In genomic region chr14:120755389-120755788, GRCm38 (mm10) we compare ENCODE assay signal across 24 mouse cellular contexts.
DNase-seq lines count a peak whose midpoint lies in the region; ATAC-seq and TF ChIP-seq lines count a peak whose summit lies in the region.
"Had no signal": no experiment of that assay in that cellular context is flagged by ENCODE, and none has a peak within 500 bp of the region (broad histone marks: within the 10 kb centered on the region; RNA-seq: fewer than 3 reads in every experiment).

No protein-coding gene starts in this region.

- no peak overlapping the region for H3K9ac ChIP-seq in heart, embryonic 12.5 days
- no peak overlapping the region for H3K9ac ChIP-seq in heart, embryonic 16.5 days (ENCODE audit: low read length)
- no peak overlapping the region for H3K9ac ChIP-seq in lung, embryonic 15.5 days
- H3K9ac ChIP-seq in kidney, embryonic 15.5 days, result no peak overlapping the region
- H3K9ac ChIP-seq: midbrain, embryonic 15.5 days; neural tube, embryonic 15.5 days had no signal

- H3K27me3 ChIP-seq in heart, embryonic 12.5 days (replicated peaks), result no peaks in the 10 kb centered on the region
- H3K27me3 ChIP-seq in heart, embryonic 16.5 days (ENCODE audit: control insufficient read depth, insufficient read depth, low read length), result no peaks in the 10 kb centered on the region
- no peaks in the 10 kb centered on the region for H3K27me3 ChIP-seq in lung, embryonic 15.5 days
- no peaks in the 10 kb centered on the region for H3K27me3 ChIP-seq in kidney, embryonic 15.5 days
- H3K27me3 ChIP-seq: midbrain, embryonic 15.5 days; neural tube, embryonic 15.5 days had no signal

- ATAC-seq in heart, embryonic 12.5 days (ENCODE audit: insufficient number of reproducible peaks, low FRiP score), result 0 out of 2 replicates have a peak, but pooled peaks have one; percentile 48
- no peak for ATAC-seq in heart, embryonic 16.5 days (replicated peaks; ENCODE audit: extremely low read depth, insufficient read depth, low FRiP score)
- ATAC-seq in lung, embryonic 15.5 days (ENCODE audit: borderline replicate concordance, extremely low read depth, low FRiP score, low TSS enrichment), result peak; percentile 53; the same call in 1 of the 2 replicates
- no peak for ATAC-seq in kidney, embryonic 15.5 days (replicated peaks; ENCODE audit: low FRiP score)
- ATAC-seq: hindbrain, embryonic 16.5 days; midbrain, embryonic 15.5 days had no signal

- no peak overlapping the region for H3K27ac ChIP-seq in heart, embryonic 12.5 days (ENCODE audit: poor library complexity, severe bottlenecking)
- H3K27ac ChIP-seq in heart, embryonic 16.5 days (ENCODE audit: low read length), result no peak overlapping the region
- no peak overlapping the region for H3K27ac ChIP-seq in lung, embryonic 15.5 days
- peak overlapping the region; percentile 32 for H3K27ac ChIP-seq in olfactory bulb, adult 2 months (ENCODE audit: insufficient read depth, low read depth, low read length)
- H3K27ac ChIP-seq in kidney, embryonic 15.5 days, result no peak overlapping the region
- H3K27ac ChIP-seq: heart, adult 2 months; left cerebral cortex, adult 2 months; midbrain, embryonic 15.5 days; neural tube, embryonic 15.5 days had no signal

- H3K9me3 ChIP-seq in heart, embryonic 12.5 days (replicated peaks), result no peaks in the 10 kb centered on the region
- no peaks in the 10 kb centered on the region for H3K9me3 ChIP-seq in heart, embryonic 16.5 days (replicated peaks; ENCODE audit: control insufficient read depth, low read length)
- H3K9me3 ChIP-seq in lung, embryonic 15.5 days, result no peaks in the 10 kb centered on the region
- H3K9me3 ChIP-seq in kidney, embryonic 15.5 days (replicated peaks), result no peaks in the 10 kb centered on the region
- H3K9me3 ChIP-seq: midbrain, embryonic 15.5 days; neural tube, embryonic 15.5 days had no signal

- H3K36me3 ChIP-seq in heart, embryonic 12.5 days, result no peaks in the 10 kb centered on the region
- no peaks in the 10 kb centered on the region for H3K36me3 ChIP-seq in heart, embryonic 16.5 days (ENCODE audit: control insufficient read depth, insufficient read depth)
- no peaks in the 10 kb centered on the region for H3K36me3 ChIP-seq in lung, embryonic 15.5 days
- H3K36me3 ChIP-seq in kidney, embryonic 15.5 days, result no peaks in the 10 kb centered on the region
- H3K36me3 ChIP-seq: midbrain, embryonic 15.5 days; neural tube, embryonic 15.5 days had no signal

- H3K4me3 ChIP-seq in heart, embryonic 12.5 days, result no peak overlapping the region
- H3K4me3 ChIP-seq in heart, embryonic 16.5 days (ENCODE audit: low read length), result no peak overlapping the region
- H3K4me3 ChIP-seq in lung, embryonic 15.5 days, result no peak overlapping the region
- no peak overlapping the region for H3K4me3 ChIP-seq in olfactory bulb, adult 2 months (ENCODE audit: insufficient read depth, low read depth, low read length)
- H3K4me3 ChIP-seq in kidney, embryonic 15.5 days (replicated peaks), result no peak overlapping the region
- H3K4me3 ChIP-seq: heart, adult 2 months; left cerebral cortex, adult 2 months; megakaryocyte, embryonic 14.5 days; midbrain, embryonic 15.5 days; neural tube, embryonic 15.5 days had no signal

- DNase-seq in heart, postnatal 14 days, result no peak
- no peak for DNase-seq in left cerebral cortex, adult 11 months (ENCODE audit: low spot score)
- DNase-seq: adrenal gland, adult 8-10 months; cerebellum, postnatal 25 days; embryo, embryonic 11 days; kidney, adult 18-20 months; kidney, postnatal 36 days; left cerebral cortex, postnatal 4 days; liver; right cerebral cortex, postnatal 14 days; spleen, adult 18-20 months; thymus, adult 18-20 months; thymus, postnatal 4 days had no signal

- no peak for TF ChIP-seq POLR2A in olfactory bulb, adult 2 months (IDR thresholded peaks at IDR 0.05; ENCODE audit: insufficient read depth, low read depth, low read length)

- TF ChIP-seq CTCF in olfactory bulb, adult 2 months (IDR thresholded peaks at IDR 0.05; ENCODE audit: insufficient read depth, low read depth, low read length), result no peak

- H3K4me2 ChIP-seq in heart, embryonic 12.5 days, result no peak overlapping the region
- peak overlapping the region; percentile 13; the same call in 1 of the 2 replicates for H3K4me2 ChIP-seq in heart, embryonic 16.5 days (ENCODE audit: low read depth, low read length)
- no peak overlapping the region for H3K4me2 ChIP-seq in lung, embryonic 15.5 days
- no peak overlapping the region for H3K4me2 ChIP-seq in kidney, embryonic 15.5 days
- H3K4me2 ChIP-seq: midbrain, embryonic 15.5 days; neural tube, embryonic 15.5 days had no signal

- intact Hi-C loops in heart, postnatal 14 days (cut with DNase I), result no loop called here

- 0 out of 2 replicates have a peak, but pooled peaks cover 4% of the 10 kb centered on the region for H3K4me1 ChIP-seq in heart, embryonic 12.5 days (replicated peaks)
- H3K4me1 ChIP-seq in heart, embryonic 16.5 days (ENCODE audit: control insufficient read depth, insufficient read depth, low read length), result no peaks in the 10 kb centered on the region
- no peaks in the 10 kb centered on the region for H3K4me1 ChIP-seq in lung, embryonic 15.5 days
- H3K4me1 ChIP-seq in olfactory bulb, adult 2 months (ENCODE audit: control insufficient read depth, insufficient read depth, low read length), result peaks cover 14% of the 10 kb centered on the region; the same call in 1 of the 2 replicates
- no peaks in the 10 kb centered on the region for H3K4me1 ChIP-seq in kidney, embryonic 15.5 days
- H3K4me1 ChIP-seq: megakaryocyte, embryonic 14.5 days; midbrain, embryonic 15.5 days; neural tube, embryonic 15.5 days had no signal

- WGBS in heart, embryonic 12.5 days, result 59% methylated on average over 10 of the region's 10 CpGs
- WGBS in heart, embryonic 16.5 days, result 53% methylated on average over 10 of the region's 10 CpGs
- WGBS in lung, embryonic 15.5 days, result 56% methylated on average over 10 of the region's 10 CpGs
- 44% methylated on average over 10 of the region's 10 CpGs for WGBS in olfactory bulb, adult 2 months
- 79% methylated on average over 10 of the region's 10 CpGs for WGBS in kidney, embryonic 15.5 days

Comparison
In these comparisons a context has a peak if more than half of its experiments do, and no peak if none do; other contexts are left out.
1. ATAC-seq: peak in heart, embryonic 12.5 days (single experiment) and lung, embryonic 15.5 days (single experiment); none in heart, embryonic 16.5 days (single experiment) and kidney, embryonic 15.5 days (single experiment).